Mouse (Mus musculus): Measurements from ENCODE around the gene Phf21b. TPM values are rescaled to one million over a fixed set of nuclear protein-coding genes. Genes with fewer than 3 reads are reported as not detected.
"Not testable (repeated sequence)": the region's sequence is repeated elsewhere in the genome, so short reads cannot be mapped to it uniquely, and the experiment has no call there.

Gene Phf21b
- total RNA-seq, 2 experiments from 2014 or later, result 0.38 to 0.82 TPM

GRCm38 (mm10) chr15:84775421-84776174 lies 80.3 kb downstream of the Phf21b start:
- no peak for DNase-seq

- no peak for DNase-seq
Observed at GRCm38 (mm10) chr15:84772191-84773111, 83.4 kb downstream of the Phf21b start.

- no peak for DNase-seq
Observed at GRCm38 (mm10) chr15:84769641-84770341, 86.1 kb downstream of the Phf21b start.

GRCm38 (mm10) chr15:84768531-84768930 lies 87.3 kb downstream of the Phf21b start:
- not testable (repeated sequence) for DNase-seq

GRCm38 (mm10) chr15:84766621-84767020 lies 89.2 kb downstream of the Phf21b start:
- no peak for DNase-seq

- no peak for DNase-seq
Observed at GRCm38 (mm10) chr15:84763423-84763812, 92.4 kb downstream of the Phf21b start.

GRCm38 (mm10) chr15:84762712-84763422 lies 93.0 kb downstream of the Phf21b start:
- no peak for DNase-seq

- DNase-seq, result no peak
Observed at GRCm38 (mm10) chr15:84758493-84758892, 97.4 kb downstream of the Phf21b start.

GRCm38 (mm10) chr15:84756426-84756825 lies 99.4 kb downstream of the Phf21b start:
- DNase-seq, result no peak

GRCm38 (mm10) chr15:84754987-84755386 lies 100.9 kb downstream of the Phf21b start:
- peak; percentile 28 for DNase-seq

GRCm38 (mm10) chr15:84745831-84746230 lies 110.0 kb downstream of the Phf21b start:
- DNase-seq, result no peak

- no peak for DNase-seq
Observed at GRCm38 (mm10) chr15:84744308-84744707, 111.5 kb downstream of the Phf21b start.

- no peak for DNase-seq
Observed at GRCm38 (mm10) chr15:84743347-84743746, 112.5 kb downstream of the Phf21b start.

GRCm38 (mm10) chr15:84741573-84741972 lies 114.3 kb downstream of the Phf21b start:
- DNase-seq, result no peak

GRCm38 (mm10) chr15:84738246-84738645 lies 117.6 kb downstream of the Phf21b start:
- no peak for DNase-seq

GRCm38 (mm10) chr15:84736994-84737346 lies 118.9 kb downstream of the Phf21b start:
- no peak for DNase-seq

- no peak for DNase-seq
Observed at GRCm38 (mm10) chr15:84736346-84736993, 119.4 kb downstream of the Phf21b start.
